Mouse (Mus musculus): ENCODE results near the gene Nomo1. TPM values are rescaled to one million over a fixed set of nuclear protein-coding genes. Genes with fewer than 3 reads are reported as not detected.

Nomo1 gene
- polyA plus RNA-seq, 1 experiment from 2014 or later = 95.7 TPM

- WGBS = 81% methylated on average over 8 of the region's 8 CpGs
- no peak overlapping the region for H3K27ac ChIP-seq (ENCODE audit: low read length)
- no peak overlapping the region for H3K9ac ChIP-seq (ENCODE audit: low read depth, low read length)
- no peaks in the 10 kb centered on the region for H3K36me3 ChIP-seq (ENCODE audit: control insufficient read depth, insufficient read depth, low read length)
- no peak overlapping the region for H3K4me2 ChIP-seq (ENCODE audit: low read depth, low read length)
- H3K27me3 ChIP-seq (replicated peaks; ENCODE audit: control insufficient read depth, insufficient read depth, low read length) = no peaks in the 10 kb centered on the region
- no peak overlapping the region for H3K4me3 ChIP-seq (ENCODE audit: low read length)
- no peak for ATAC-seq
- no peaks in the 10 kb centered on the region for H3K4me1 ChIP-seq (ENCODE audit: control insufficient read depth, insufficient read depth, low read length)
- H3K9me3 ChIP-seq (ENCODE audit: control insufficient read depth, low read length) = no peaks in the 10 kb centered on the region
Observed at GRCm38 (mm10) chr7:46103771-46104170, 70.3 kb downstream of the Nomo1 start.

DNA sequence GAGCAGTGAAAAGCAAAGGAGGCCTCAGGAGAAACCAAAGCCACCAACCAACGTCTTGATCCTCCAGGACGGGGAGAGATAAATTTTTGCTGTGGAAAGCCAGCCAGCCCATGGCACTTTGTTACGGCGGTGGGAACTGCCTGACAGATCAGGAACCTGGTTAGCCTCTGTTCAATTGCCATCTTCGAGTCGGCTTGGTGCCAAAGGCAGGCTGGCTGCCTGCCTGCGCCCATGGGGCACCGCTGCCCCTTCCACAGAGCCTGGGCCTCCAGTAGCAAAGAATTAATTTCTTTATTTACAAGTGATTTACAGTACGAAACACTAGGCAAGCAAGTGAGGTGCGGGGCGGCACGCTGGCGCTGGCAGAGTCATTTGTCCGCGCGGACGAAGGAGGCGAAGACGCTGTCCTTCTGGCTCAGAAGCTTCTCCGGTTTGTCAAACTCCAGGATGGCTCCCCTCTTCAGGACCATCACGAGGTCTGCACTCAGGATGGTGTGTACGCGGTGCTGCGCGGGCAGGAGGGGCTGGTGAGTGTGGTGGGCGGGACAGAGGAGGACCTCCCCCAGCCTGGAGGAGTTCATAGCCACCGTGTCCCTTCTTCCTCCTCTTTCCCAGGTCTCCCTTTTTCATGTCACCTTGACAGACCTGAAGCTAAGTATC lies 70.9 kb downstream of the Nomo1 start:
- no peak overlapping the region for H3K4me3 ChIP-seq (ENCODE audit: low read length)
- 76% methylated on average over 27 of the region's 27 CpGs for WGBS

GRCm38 (mm10) chr7:46105484-46105883 lies 72.0 kb downstream of the Nomo1 start:
- H3K9ac ChIP-seq (ENCODE audit: low read depth, low read length) = no peak overlapping the region
- no peaks in the 10 kb centered on the region for H3K9me3 ChIP-seq (ENCODE audit: control insufficient read depth, low read length)
- no peak for ATAC-seq
- no peak overlapping the region for H3K4me2 ChIP-seq (ENCODE audit: low read depth, low read length)
- H3K4me3 ChIP-seq (ENCODE audit: low read length) = no peak overlapping the region
- 80% methylated on average over 7 of the region's 7 CpGs for WGBS
- no peaks in the 10 kb centered on the region for H3K36me3 ChIP-seq (ENCODE audit: control insufficient read depth, insufficient read depth, low read length)
- H3K4me1 ChIP-seq (ENCODE audit: control insufficient read depth, insufficient read depth, low read length) = no peaks in the 10 kb centered on the region
- H3K27me3 ChIP-seq (replicated peaks; ENCODE audit: control insufficient read depth, insufficient read depth, low read length) = no peaks in the 10 kb centered on the region
- H3K27ac ChIP-seq (ENCODE audit: low read length) = no peak overlapping the region

More for the DNA sequence above, 70.9 kb downstream of the Nomo1 start:
- Histone ChIP-seq H3K27ac (ENCODE audit: low read length) (no peak overlapping the region), H3K4me1 (ENCODE audit: control insufficient read depth, insufficient read depth, low read length) (no peaks in the 10 kb centered on the region), H3K4me2 (ENCODE audit: low read depth, low read length) (no peak overlapping the region), H3K27me3 (replicated peaks; ENCODE audit: control insufficient read depth, insufficient read depth, low read length) (no peaks in the 10 kb centered on the region), H3K36me3 (ENCODE audit: control insufficient read depth, insufficient read depth, low read length) (no peaks in the 10 kb centered on the region), H3K9ac (ENCODE audit: low read depth, low read length) (no peak overlapping the region), H3K9me3 (ENCODE audit: control insufficient read depth, low read length) (no peaks in the 10 kb centered on the region)
- ATAC-seq = no peak

DNA sequence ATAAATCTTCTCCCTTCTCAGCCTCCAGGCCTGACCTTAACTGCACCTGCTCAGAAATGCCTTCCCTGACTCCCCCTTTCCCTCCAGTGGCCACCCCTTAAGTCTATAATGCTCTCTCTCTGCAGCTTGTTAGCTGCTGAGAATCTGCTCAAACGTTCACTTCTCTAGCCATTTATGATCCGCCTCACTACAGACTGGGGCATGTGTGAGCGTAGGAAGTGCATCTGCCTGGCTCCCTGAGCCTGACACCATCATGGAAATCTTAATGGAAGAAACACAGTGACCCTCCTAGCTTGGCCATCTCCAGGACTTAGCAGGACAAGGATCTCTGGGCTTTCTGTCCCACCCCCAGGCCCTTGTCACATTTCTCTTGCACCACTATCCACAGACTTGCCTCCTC lies 76.6 kb downstream of the Nomo1 start:
- Histone ChIP-seq H3K9me3 (ENCODE audit: control insufficient read depth, low read length) (no peaks in the 10 kb centered on the region), H3K9ac (ENCODE audit: low read depth, low read length) (no peak overlapping the region), H3K4me1 (ENCODE audit: control insufficient read depth, insufficient read depth, low read length) (no peaks in the 10 kb centered on the region), H3K27me3 (replicated peaks; ENCODE audit: control insufficient read depth, insufficient read depth, low read length) (no peaks in the 10 kb centered on the region), H3K4me3 (ENCODE audit: low read length) (no peak overlapping the region), H3K4me2 (ENCODE audit: low read depth, low read length) (no peak overlapping the region), H3K27ac (ENCODE audit: low read length) (no peak overlapping the region), H3K36me3 (ENCODE audit: control insufficient read depth, insufficient read depth, low read length) (no peaks in the 10 kb centered on the region)
- ATAC-seq = no peak
- 69% methylated on average over 3 of the region's 3 CpGs for WGBS

DNA sequence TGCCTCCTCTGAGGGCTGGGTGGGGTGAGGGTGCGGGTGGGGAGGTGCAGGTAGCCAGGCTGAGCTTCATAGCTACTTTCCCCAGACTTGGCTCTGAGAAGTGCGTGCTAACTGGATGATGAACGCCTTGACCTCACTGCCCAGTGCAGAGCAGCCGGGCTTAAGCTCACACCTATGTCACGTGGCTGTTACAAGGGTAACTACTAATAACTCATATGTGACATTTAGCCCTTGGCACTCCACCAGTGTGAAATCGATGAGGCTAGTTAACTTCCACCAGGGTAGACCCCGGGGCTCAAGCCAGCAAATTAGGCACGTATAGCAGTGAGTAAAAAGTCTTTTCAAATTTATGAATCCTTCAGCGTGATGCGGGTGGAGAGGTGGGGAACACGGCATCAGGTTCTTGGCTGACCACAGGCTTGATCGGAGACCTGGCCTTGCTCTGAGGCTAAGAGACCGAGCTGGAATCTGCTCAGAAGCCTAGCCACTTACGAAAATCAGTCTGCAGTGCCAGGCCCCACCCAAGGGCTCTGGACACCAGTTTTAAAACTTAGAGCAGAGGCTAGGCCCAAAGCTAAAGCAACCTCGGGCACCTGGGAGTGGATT lies 77.8 kb downstream of the Nomo1 start:
- H3K27ac ChIP-seq (ENCODE audit: low read length) = no peak overlapping the region
- H3K36me3 ChIP-seq (ENCODE audit: control insufficient read depth, insufficient read depth, low read length) = no peaks in the 10 kb centered on the region
- no peaks in the 10 kb centered on the region for H3K9me3 ChIP-seq (ENCODE audit: control insufficient read depth, low read length)
- H3K4me3 ChIP-seq (ENCODE audit: low read length) = no peak overlapping the region
- 77% methylated on average over 15 of the region's 15 CpGs for WGBS
- no peak for ATAC-seq
- no peak overlapping the region for H3K9ac ChIP-seq (ENCODE audit: low read depth, low read length)
- no peaks in the 10 kb centered on the region for H3K27me3 ChIP-seq (replicated peaks; ENCODE audit: control insufficient read depth, insufficient read depth, low read length)
- H3K4me2 ChIP-seq (ENCODE audit: low read depth, low read length) = no peak overlapping the region
- H3K4me1 ChIP-seq (ENCODE audit: control insufficient read depth, insufficient read depth, low read length) = no peaks in the 10 kb centered on the region

GRCm38 (mm10) chr7:46111938-46112337 lies 78.4 kb downstream of the Nomo1 start:
- Histone ChIP-seq H3K27me3 (replicated peaks; ENCODE audit: control insufficient read depth, insufficient read depth, low read length) (no peaks in the 10 kb centered on the region), H3K4me1 (ENCODE audit: control insufficient read depth, insufficient read depth, low read length) (no peaks in the 10 kb centered on the region), H3K9me3 (ENCODE audit: control insufficient read depth, low read length) (no peaks in the 10 kb centered on the region), H3K4me3 (ENCODE audit: low read length) (no peak overlapping the region), H3K27ac (ENCODE audit: low read length) (no peak overlapping the region), H3K4me2 (ENCODE audit: low read depth, low read length) (no peak overlapping the region), H3K9ac (ENCODE audit: low read depth, low read length) (no peak overlapping the region), H3K36me3 (ENCODE audit: control insufficient read depth, insufficient read depth, low read length) (no peaks in the 10 kb centered on the region)
- WGBS = 79% methylated on average over 6 of the region's 6 CpGs
- ATAC-seq = no peak

- H3K4me2 ChIP-seq (ENCODE audit: low read depth, low read length) = no peak overlapping the region
- peak; percentile 66; the same call in 1 of the 2 replicates for ATAC-seq
- WGBS = 53% methylated on average over 3 of the region's 3 CpGs
- no peak overlapping the region for H3K4me3 ChIP-seq (ENCODE audit: low read length)
- H3K27ac ChIP-seq (ENCODE audit: low read length) = no peak overlapping the region
- no peak overlapping the region for H3K9ac ChIP-seq (ENCODE audit: low read depth, low read length)
- no peaks in the 10 kb centered on the region for H3K9me3 ChIP-seq (ENCODE audit: control insufficient read depth, low read length)
- H3K4me1 ChIP-seq (ENCODE audit: control insufficient read depth, insufficient read depth, low read length) = no peaks in the 10 kb centered on the region
- H3K27me3 ChIP-seq (replicated peaks; ENCODE audit: control insufficient read depth, insufficient read depth, low read length) = no peaks in the 10 kb centered on the region
- H3K36me3 ChIP-seq (ENCODE audit: control insufficient read depth, insufficient read depth, low read length) = no peaks in the 10 kb centered on the region
Observed at GRCm38 (mm10) chr7:46113435-46113834, 79.9 kb downstream of the Nomo1 start.

- Histone ChIP-seq H3K27me3 (replicated peaks; ENCODE audit: control insufficient read depth, insufficient read depth, low read length) (no peaks in the 10 kb centered on the region), H3K4me2 (ENCODE audit: low read depth, low read length) (no peak overlapping the region), H3K4me1 (ENCODE audit: control insufficient read depth, insufficient read depth, low read length) (no peaks in the 10 kb centered on the region), H3K9me3 (ENCODE audit: control insufficient read depth, low read length) (no peaks in the 10 kb centered on the region), H3K27ac (ENCODE audit: low read length) (no peak overlapping the region), H3K4me3 (ENCODE audit: low read length) (no peak overlapping the region), H3K36me3 (ENCODE audit: control insufficient read depth, insufficient read depth, low read length) (no peaks in the 10 kb centered on the region), H3K9ac (ENCODE audit: low read depth, low read length) (no peak overlapping the region)
- ATAC-seq = no peak
- 58% methylated on average over 10 of the region's 10 CpGs for WGBS
Observed at GRCm38 (mm10) chr7:46116118-46116581, 82.7 kb downstream of the Nomo1 start.

DNA sequence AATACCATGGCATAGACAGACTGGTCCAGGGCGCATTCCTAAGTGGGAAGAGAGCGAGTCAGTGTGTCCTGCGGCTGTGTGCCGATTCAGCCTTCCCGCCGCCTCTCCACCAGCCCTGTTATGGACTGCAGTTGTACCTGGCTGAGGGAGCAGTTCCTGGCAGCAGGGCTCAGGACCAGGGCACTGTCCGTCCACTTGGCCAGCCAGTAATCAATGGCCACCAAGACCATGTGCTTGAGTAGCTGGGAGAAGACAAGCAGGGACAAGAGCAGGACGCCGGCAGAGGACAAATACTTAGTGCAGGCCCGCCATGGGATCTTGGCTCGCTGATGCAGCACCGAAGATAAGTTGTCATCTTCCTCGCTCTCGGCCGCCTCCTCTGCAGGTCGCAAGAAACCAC lies 83.5 kb downstream of the Nomo1 start:
- no peaks in the 10 kb centered on the region for H3K4me1 ChIP-seq (ENCODE audit: control insufficient read depth, insufficient read depth, low read length)
- no peak overlapping the region for H3K4me3 ChIP-seq (ENCODE audit: low read length)
- no peak overlapping the region for H3K4me2 ChIP-seq (ENCODE audit: low read depth, low read length)
- no peak for ATAC-seq
- H3K36me3 ChIP-seq (ENCODE audit: control insufficient read depth, insufficient read depth, low read length) = no peaks in the 10 kb centered on the region
- H3K9ac ChIP-seq (ENCODE audit: low read depth, low read length) = no peak overlapping the region
- WGBS = 93% methylated on average over 16 of the region's 16 CpGs
- H3K27me3 ChIP-seq (replicated peaks; ENCODE audit: control insufficient read depth, insufficient read depth, low read length) = no peaks in the 10 kb centered on the region
- H3K9me3 ChIP-seq (ENCODE audit: control insufficient read depth, low read length) = no peaks in the 10 kb centered on the region
- H3K27ac ChIP-seq (ENCODE audit: low read length) = no peak overlapping the region

All from intestine, embryonic 16.5 days (tissue).